Mouse (Mus musculus) heart, postnatal 0 days (tissue): Measurements from ENCODE around the gene Loxl4.

ENCODE experiments used
- CTCF ChIP-seq: IDR thresholded peaks from 2 replicates; pipeline ENCODE4 v1.5.1; 2016; ENCODE audit warnings: antibody characterized with exemption, control low read depth, low read depth
- EP300 ChIP-seq: IDR thresholded peaks from 2 replicates; pipeline ENCODE4 v1.6.1; 2016; ENCODE audit warnings: antibody characterized with exemption, low read depth

- TF ChIP-seq CTCF: no peak
- TF ChIP-seq EP300: no peak
Observed at GRCm38 (mm10) chr19:42561991-42562390, 50.6 kb downstream of the Loxl4 start.
